Mouse (Mus musculus) mouse embryonic stem cell (cell line): Measurements from ENCODE around the gene Dusp27.

Experiments
- in situ Hi-C, 2 experiments: fragments of 300-500 bp; cut with MboI; formaldehyde crosslinking; loops; 1 replicate in 1 of 2; 3 replicates in 1 of 2; pipeline ENCODE4 v1.14.3; 2019 to 2020; ENCODE audit warnings: low sequenced_read_pairs in 2 of 2, low pct_unique_long_range_greater_than_20kb in 1 of 2, mixed read lengths in 1 of 2; ENCODE audit not compliant: unreplicated experiment in 1 of 2

The Dusp27 gene

GRCm38 (mm10) chr1:166127719-166128118 is at the start of gene Dusp27:
TSS of gene Dusp27 (minus strand) at chr1:166127922.
- in situ Hi-C loops = loop anchor here in 1 of 2 experiments (25.0 kb wide), 2 partner anchors 515 to 1160 kb away; partner anchors contain the start of gene Uck2

GRCm38 (mm10) chr1:166173621-166174020 is 45.9 kb upstream of the Dusp27 start:
- in situ Hi-C loops = no loop called here

- in situ Hi-C loops = no loop called here
These were observed 45.3 kb upstream of the Dusp27 start for GRCm38 (mm10) chr1:166172992-166173391.

GRCm38 (mm10) chr1:166170852-166171251 is 43.1 kb upstream of the Dusp27 start:
- in situ Hi-C loops = no loop called here

- in situ Hi-C loops = loop anchor here (10.0 kb wide), 1 partner anchor 145 kb away; no protein-coding TSS in a partner anchor
These were observed 42.0 kb upstream of the Dusp27 start for GRCm38 (mm10) chr1:166169713-166170112.

- in situ Hi-C loops = loop anchor here (10.0 kb wide), 1 partner anchor 147 kb away; no protein-coding TSS in a partner anchor
These were observed 40.3 kb upstream of the Dusp27 start for GRCm38 (mm10) chr1:166168017-166168416.

GRCm38 (mm10) chr1:166167405-166167804 is 39.7 kb upstream of the Dusp27 start:
- in situ Hi-C loops = loop anchor here (10.0 kb wide), 1 partner anchor 147 kb away; no protein-coding TSS in a partner anchor

- in situ Hi-C loops = loop anchor here (10.0 kb wide), 1 partner anchor 150 kb away; no protein-coding TSS in a partner anchor
These were observed 37.4 kb upstream of the Dusp27 start for GRCm38 (mm10) chr1:166165159-166165558.

GRCm38 (mm10) chr1:166164580-166164979 is 36.9 kb upstream of the Dusp27 start:
- in situ Hi-C loops = loop anchor here (10.0 kb wide), 1 partner anchor 150 kb away; no protein-coding TSS in a partner anchor

- in situ Hi-C loops = loop anchor here (10.0 kb wide), 1 partner anchor 154 kb away; no protein-coding TSS in a partner anchor
These were observed 33.1 kb upstream of the Dusp27 start for GRCm38 (mm10) chr1:166160569-166161445.

GRCm38 (mm10) chr1:166160111-166160510 is 32.4 kb upstream of the Dusp27 start:
- in situ Hi-C loops = loop anchor here (10.0 kb wide), 1 partner anchor 155 kb away; no protein-coding TSS in a partner anchor

GRCm38 (mm10) chr1:166158664-166159063 is 30.9 kb upstream of the Dusp27 start:
- in situ Hi-C loops = no loop called here

- in situ Hi-C loops = no loop called here
These were observed 30.0 kb upstream of the Dusp27 start for GRCm38 (mm10) chr1:166157712-166158111.

- in situ Hi-C loops = no loop called here
These were observed 27.4 kb upstream of the Dusp27 start for GRCm38 (mm10) chr1:166155113-166155494.

GRCm38 (mm10) chr1:166154162-166155112 is 26.7 kb upstream of the Dusp27 start:
- in situ Hi-C loops = loop anchor here (5.0 kb wide), 2 partner anchors 37 to 52 kb away; no protein-coding TSS in a partner anchor

- in situ Hi-C loops = loop anchor here (5.0 kb wide), 2 partner anchors 36 to 51 kb away; no protein-coding TSS in a partner anchor
These were observed 25.8 kb upstream of the Dusp27 start for GRCm38 (mm10) chr1:166153351-166154120.

GRCm38 (mm10) chr1:166152034-166152433 is 24.3 kb upstream of the Dusp27 start:
- in situ Hi-C loops = loop anchor here (5.0 kb wide), 2 partner anchors 35 to 50 kb away; no protein-coding TSS in a partner anchor

- in situ Hi-C loops = loop anchor here (5.0 kb wide), 2 partner anchors 34 to 49 kb away; no protein-coding TSS in a partner anchor
These were observed 23.6 kb upstream of the Dusp27 start for GRCm38 (mm10) chr1:166151341-166151740.
